Mouse (Mus musculus) lung, adult 2 months (tissue): ENCODE measurements around the gene Socs7.

Source experiments
- CTCF ChIP-seq: fragments of 200-500 bp; IDR thresholded peaks from 2 replicates; pipeline ENCODE4 v1.5.1; 2011; ENCODE audit warnings: mild to moderate bottlenecking, low read length, control low read depth; ENCODE audit not compliant: insufficient read depth
- POLR2A ChIP-seq: fragments of 200-500 bp; IDR thresholded peaks from 2 replicates; pipeline ENCODE4 v1.6.1; 2011; ENCODE audit warnings: low read depth, mild to moderate bottlenecking, control low read depth, low read length, borderline replicate concordance; ENCODE audit errors: extremely low read depth

DNA sequence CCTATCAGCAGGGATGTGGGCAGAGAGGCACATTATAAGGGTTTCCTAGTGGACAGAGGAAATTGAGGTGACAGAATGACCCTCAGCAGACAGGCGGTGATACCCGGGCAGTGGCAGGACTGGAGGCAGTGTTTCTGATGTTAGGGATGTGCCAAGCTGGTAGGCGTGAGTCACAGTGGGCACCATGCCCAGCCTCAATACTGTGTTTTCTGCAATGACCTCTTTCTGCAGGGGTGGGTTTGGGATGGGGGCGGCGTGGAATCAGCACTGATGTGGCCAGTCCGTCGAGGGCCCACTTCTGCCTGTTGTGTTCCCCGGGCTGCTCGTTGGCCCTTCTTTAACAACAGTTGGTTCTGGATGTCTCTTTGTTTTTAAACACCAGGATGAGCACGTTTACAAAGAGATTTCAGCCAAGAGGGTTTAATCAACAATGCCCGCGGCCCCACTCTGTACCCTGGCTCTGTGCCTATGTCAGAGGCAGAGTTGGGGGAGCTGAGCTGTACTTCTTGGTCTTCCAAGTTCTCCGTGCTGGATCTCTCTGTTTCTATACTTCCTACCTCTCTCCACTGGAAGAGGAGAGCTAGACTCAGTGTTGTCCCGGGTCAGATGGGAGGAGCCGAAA lies 78.8 kb downstream of the Socs7 start:
- TF ChIP-seq POLR2A = no peak; the same call in 1 of the 2 replicates
- TF ChIP-seq CTCF = no peak
